Mouse (Mus musculus) stomach, postnatal 0 days (tissue): ENCODE data around the gene Urad.

Experiments used
- CTCF ChIP-seq: IDR thresholded peaks from 2 replicates; pipeline ENCODE4 v1.5.1; 2016; ENCODE audit warnings: antibody characterized with exemption, low read depth, mild to moderate bottlenecking, moderate library complexity
- EP300 ChIP-seq: optimal IDR thresholded peaks from 2 replicates; pipeline ENCODE3; 2016; ENCODE audit warnings: antibody characterized with exemption

- TF ChIP-seq CTCF (no peak), EP300 (no peak)
Measured at GRCm38 (mm10) chr5:147297249-147297648, 25.0 kb downstream of the Urad start.
